Mouse (Mus musculus) heart, postnatal 36 days (tissue): ENCODE data around the gene Tcap. TPM values are rescaled to one million over a fixed set of nuclear protein-coding genes. Genes with fewer than 3 reads are reported as not detected.

Source experiments
- DNase-seq, 2 experiments: peaks; one replicate each; pipeline ENCODE4 v3.0.0; 2021 to 2022
- intact Hi-C: fragments of 180-260 bp; cut with DNase I; formaldehyde crosslinking; loops from one replicate; pipeline ENCODE4 v1.15.1; 2025
- total RNA-seq, 2 experiments: library from RNA; stranded (reverse); gene quantifications; 2 replicates each; pipeline ENCODE4 v1.2.3; 2021

Tcap gene
- total RNA-seq, 2 experiments from 2014 or later, result 1,783 to 3,188 TPM

DNA sequence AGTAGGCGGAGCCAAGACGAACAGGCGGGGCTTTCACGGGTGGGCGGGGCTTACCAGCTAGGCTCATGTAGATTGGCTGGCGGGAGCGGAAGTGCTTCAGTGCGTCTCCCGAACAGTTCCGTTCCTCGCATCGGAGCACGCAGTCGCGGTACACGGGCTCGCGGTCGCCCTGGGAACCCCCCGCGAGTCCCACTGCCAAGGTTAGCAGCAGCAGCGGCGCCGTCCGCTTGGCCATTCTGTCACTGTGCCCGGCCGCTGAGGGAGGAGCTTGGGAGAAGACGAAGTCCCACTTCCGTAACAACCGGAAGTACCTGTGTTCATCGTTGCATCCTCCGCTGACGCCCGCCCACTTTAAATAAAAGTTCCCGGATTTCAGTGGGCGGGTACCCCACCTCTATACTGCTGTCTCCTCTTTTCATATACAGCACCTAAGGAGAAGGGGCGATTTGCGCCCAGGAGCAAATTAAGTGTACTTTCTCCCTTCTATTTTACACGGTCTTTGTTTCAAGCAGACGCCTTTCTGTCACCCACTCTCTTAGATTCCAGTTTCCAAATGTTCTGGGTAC lies 16.6 kb downstream of the Tcap start, which contains the start of gene Pgap3:
Gene Pgap3 (minus strand): TSS at position 330 of the 566 bp plus-strand sequence.
- peak; percentile 81 to 90 for DNase-seq
- intact Hi-C loops, result loop anchor here (5.0 kb wide), 1 partner anchor 37 kb away; the partner anchor contains the start of gene Mien1

GRCm38 (mm10) chr11:98400816-98401215 lies 17.2 kb downstream of the Tcap start:
- no peak for DNase-seq
- intact Hi-C loops, result loop anchor here (5.0 kb wide), 1 partner anchor 36 kb away; the partner anchor contains the start of gene Mien1

DNA sequence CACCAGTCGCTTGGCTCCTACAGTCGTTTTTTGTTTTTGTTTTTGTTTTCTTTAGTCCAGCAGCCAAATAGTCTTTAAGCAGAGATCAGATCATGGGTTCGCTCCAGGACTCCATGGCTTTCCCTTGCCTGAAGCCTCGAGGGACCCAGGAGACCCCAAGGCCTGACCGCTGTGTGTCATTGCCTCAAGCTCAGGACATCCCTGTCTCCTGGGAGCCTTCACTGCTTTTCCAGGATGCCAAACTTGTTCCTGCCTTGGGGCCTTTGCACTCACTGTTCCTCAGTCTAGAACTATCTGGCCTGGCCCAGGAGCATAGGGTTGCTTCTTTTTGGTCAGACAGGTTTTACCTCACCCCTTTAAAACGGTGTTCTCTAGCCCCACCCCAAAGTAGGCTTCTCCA lies 23.0 kb downstream of the Tcap start:
- no peak for DNase-seq
- intact Hi-C loops, result no loop called here

DNA sequence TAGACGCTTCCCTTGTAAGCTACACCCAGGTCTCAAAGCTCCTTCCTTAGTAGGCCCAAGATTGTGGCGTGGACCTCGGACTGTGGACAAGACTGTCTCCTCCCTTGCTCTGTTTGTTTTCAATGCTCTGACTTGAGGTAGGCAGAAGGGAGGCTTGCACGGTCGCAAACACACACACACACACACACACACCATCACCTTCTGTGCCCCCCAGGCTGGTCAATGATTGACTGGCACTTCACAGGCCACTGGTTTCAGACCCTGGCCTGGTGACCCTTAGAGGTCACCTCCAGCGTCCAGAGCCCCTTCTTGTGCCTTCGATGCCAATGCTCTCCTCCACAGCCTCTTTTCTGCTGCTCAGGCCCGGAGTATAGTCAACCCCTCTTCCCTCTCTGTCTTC lies 25.3 kb downstream of the Tcap start:
- no peak for DNase-seq
- intact Hi-C loops, result no loop called here

- intact Hi-C loops, result no loop called here
- DNase-seq, result no peak
Observed at GRCm38 (mm10) chr11:98409341-98409822, 25.8 kb downstream of the Tcap start.

GRCm38 (mm10) chr11:98412273-98412796 lies 28.7 kb downstream of the Tcap start, which contains the start of gene Erbb2:
TSS of gene Erbb2 (plus strand) at chr11:98412470.
- DNase-seq, result peak; percentile 67 to 78
- intact Hi-C loops, result loop anchor here (2.0 kb wide), 1 partner anchor 26 kb away; the partner anchor contains the start of gene Mien1

- intact Hi-C loops, result loop anchor here (2.0 kb wide), 1 partner anchor 26 kb away; the partner anchor contains the start of gene Mien1
- peak; percentile 16 to 62 for DNase-seq
Observed at GRCm38 (mm10) chr11:98412797-98413301, 29.2 kb downstream of the Tcap start.

- intact Hi-C loops, result loop anchor here (2.0 kb wide), 1 partner anchor 25 kb away; the partner anchor contains the start of gene Mien1
- DNase-seq, result no peak
Observed at GRCm38 (mm10) chr11:98413731-98414130, 30.1 kb downstream of the Tcap start.

DNA sequence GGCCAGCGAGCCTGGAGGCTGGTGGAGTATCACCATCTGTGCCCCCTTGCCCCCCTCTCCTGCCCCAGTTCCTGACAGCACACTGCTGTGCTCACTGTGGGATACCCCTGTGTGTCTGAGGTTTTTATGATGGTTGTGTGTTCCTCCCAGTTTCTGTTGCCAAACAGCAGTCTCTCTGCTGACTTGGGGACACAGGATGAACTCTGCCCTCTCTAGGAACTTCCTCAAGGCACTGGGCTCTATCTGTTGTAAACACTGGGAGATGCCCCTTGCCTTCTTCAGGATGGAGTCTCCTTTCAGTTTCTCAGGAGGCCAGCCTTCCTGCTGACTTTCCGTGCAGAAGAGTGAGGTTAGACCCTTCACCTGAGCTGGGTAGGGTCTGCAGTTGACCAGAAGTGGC lies 30.6 kb downstream of the Tcap start:
- no peak for DNase-seq
- intact Hi-C loops, result no loop called here

- intact Hi-C loops, result no loop called here
- DNase-seq, result no peak
Observed at GRCm38 (mm10) chr11:98417074-98417473, 33.5 kb downstream of the Tcap start.

DNA sequence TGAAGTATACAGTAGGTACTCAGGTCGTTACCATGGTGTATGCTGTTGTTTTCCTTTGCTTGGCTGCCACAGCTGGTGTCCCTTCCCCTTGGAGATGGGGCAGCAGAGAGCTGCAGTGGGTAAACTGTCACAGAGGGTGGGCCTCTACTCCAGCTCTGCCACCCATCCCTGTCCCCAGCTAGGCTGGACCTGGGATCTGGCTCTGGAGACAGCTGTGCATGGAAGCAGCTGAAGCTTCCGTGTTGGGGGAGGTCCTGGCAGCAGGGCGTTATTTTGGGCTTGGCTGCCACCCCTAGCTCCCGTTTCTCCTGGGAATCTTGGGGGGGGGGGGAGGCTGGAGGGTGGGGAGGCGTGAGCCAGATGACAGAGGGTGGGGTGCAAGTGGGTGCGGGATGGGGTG lies 34.7 kb downstream of the Tcap start:
- intact Hi-C loops, result no loop called here
- no peak for DNase-seq

- intact Hi-C loops, result no loop called here
- DNase-seq, result no peak
Observed at GRCm38 (mm10) chr11:98418939-98419547, 35.4 kb downstream of the Tcap start.

DNA sequence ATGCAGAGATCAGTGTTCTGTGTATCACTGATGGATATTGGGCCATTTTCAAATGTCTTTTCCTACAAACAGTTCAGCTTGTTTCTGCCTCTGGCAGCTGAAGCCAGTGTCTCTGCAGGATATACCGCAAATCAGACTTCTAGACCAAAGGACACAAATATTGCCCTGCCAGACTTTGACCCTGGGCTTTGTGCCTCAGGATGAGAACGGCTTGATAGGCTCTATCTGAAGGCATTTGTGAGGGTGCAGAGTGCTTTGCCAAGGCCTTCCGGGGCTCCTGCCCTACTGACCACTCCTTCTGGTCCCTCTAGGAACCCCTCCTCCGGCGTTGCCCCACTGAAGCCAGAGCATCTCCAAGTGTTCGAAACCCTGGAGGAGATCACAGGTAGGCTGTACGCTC lies 43.0 kb downstream of the Tcap start:
- intact Hi-C loops, result no loop called here
- DNase-seq, result no peak

DNA sequence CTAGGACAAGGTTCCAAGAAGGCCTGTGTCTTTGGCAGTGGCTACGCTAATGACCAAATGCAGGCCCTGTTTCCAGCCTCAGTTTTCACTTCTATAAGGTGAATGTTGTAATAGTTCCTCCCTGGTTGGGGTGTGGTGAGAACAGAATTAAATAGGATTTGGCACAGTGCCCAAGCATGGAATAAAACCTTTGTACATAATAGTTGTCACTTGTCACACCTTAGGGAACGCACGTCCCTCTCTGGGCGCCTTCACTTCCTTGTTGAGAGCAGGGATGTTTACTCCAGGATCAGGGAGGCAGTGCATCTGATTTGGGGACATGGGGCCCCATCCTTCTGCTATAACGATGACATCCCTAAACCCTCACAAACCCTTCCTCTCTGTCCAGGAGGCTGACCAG lies 44.8 kb downstream of the Tcap start:
- no peak for DNase-seq

GRCm38 (mm10) chr11:98431743-98432502 lies 48.3 kb downstream of the Tcap start:
- intact Hi-C loops, result no loop called here

More for the DNA sequence above, 44.8 kb downstream of the Tcap start:
- intact Hi-C loops, result no loop called here

More at GRCm38 (mm10) chr11:98431743-98432502, 48.3 kb downstream of the Tcap start:
- DNase-seq, result no peak

Other genes with a start within 250 kb of the Tcap start
- 10 to 100 TPM; 20.3 to 27.1 TPM for gene Fbxl20, start 233.4 kb upstream of the Tcap start, total RNA-seq
- 10 to 100 TPM; 38.0 to 40.6 TPM for gene Med1, start 190.5 kb upstream of the Tcap start, total RNA-seq
- gene Cdk12, start 180.8 kb upstream of the Tcap start, total RNA-seq, result 10 to 100 TPM; 22.5 to 25.2 TPM
- not detected for gene Neurod2, start 54.2 kb upstream of the Tcap start, total RNA-seq
- 1 to 10 TPM; 4.6 to 7.0 TPM for gene Ppp1r1b, start 35.4 kb upstream of the Tcap start, total RNA-seq
- 10 to 100 TPM; 21.5 to 26.8 TPM for gene Stard3, start 25.4 kb upstream of the Tcap start, total RNA-seq
- 1 to 10 TPM in 1 of 2 experiments, under 1 TPM in 1; 0.76 to 1.6 TPM for gene Pnmt, start 2.6 kb downstream of the Tcap start, total RNA-seq
- 1 to 10 TPM; 8.5 to 9.2 TPM for gene Pgap3, start 16.7 kb downstream of the Tcap start, total RNA-seq
- 10 to 100 TPM in 1 of 2 experiments, 1 to 10 TPM in 1; 7.2 to 10.6 TPM for gene Erbb2, start 28.7 kb downstream of the Tcap start, total RNA-seq
- gene Mien1, start 55.2 kb downstream of the Tcap start, total RNA-seq, result 10 to 100 TPM; 53.0 to 66.2 TPM
- gene Grb7, start 62.6 kb downstream of the Tcap start, total RNA-seq, result under 1 TPM; 0.14 to 0.31 TPM
- gene Ikzf3, start 162.2 kb downstream of the Tcap start, total RNA-seq, result under 1 TPM; 0.44 to 0.84 TPM
- gene Zpbp2, start 167.3 kb downstream of the Tcap start, total RNA-seq, result not detected
- 10 to 100 TPM; 39.3 to 40.4 TPM for gene Ormdl3, start 203.6 kb downstream of the Tcap start, total RNA-seq
- gene Lrrc3c, start 214.5 kb downstream of the Tcap start, total RNA-seq, result not detected
- gene Gm12355, start 241.8 kb downstream of the Tcap start, total RNA-seq, result 1 to 10 TPM; 5.4 to 6.4 TPM
- gene Gsdma3, start 242.5 kb downstream of the Tcap start, total RNA-seq, result 1 to 10 TPM; 3.0 to 3.3 TPM